Mouse (Mus musculus) cerebellum, adult 2 months (tissue): Measurements from ENCODE around the gene Hprt. TPM values are rescaled to one million over a fixed set of nuclear protein-coding genes. Genes with fewer than 3 reads are reported as not detected.
"Not testable (repeated sequence)": the region's sequence is repeated elsewhere in the genome, so short reads cannot be mapped to it uniquely, and the experiment has no call there.

Source experiments
- DNase-seq, 2 experiments: peaks; one replicate each; pipeline ENCODE4 v3.0.0; 2021
- H3K27ac ChIP-seq: fragments of 200-500 bp; 2 replicates; pipeline ENCODE4 v1.5.1; 2012; ENCODE audit warnings: low read length, control low read depth, inconsistent platforms; ENCODE audit not compliant: insufficient read depth
- H3K27me3 ChIP-seq: fragments of 200-500 bp; 2 replicates; pipeline ENCODE4 v1.6.1; 2012; ENCODE audit warnings: inconsistent platforms, mild to moderate bottlenecking, low read length, moderate library complexity; ENCODE audit not compliant: control insufficient read depth, insufficient read depth
- H3K4me1 ChIP-seq: fragments of 200-500 bp; 2 replicates; pipeline ENCODE4 v1.6.1; 2011; ENCODE audit warnings: low read length; ENCODE audit not compliant: control insufficient read depth, insufficient read depth
- H3K4me3 ChIP-seq: fragments of 200-500 bp; replicated peaks from 2 replicates; pipeline ENCODE3; 2011; ENCODE audit warnings: mild to moderate bottlenecking, low read depth, low read length, control low read depth; ENCODE audit not compliant: insufficient read depth
- CTCF ChIP-seq: fragments of 200-500 bp; IDR thresholded peaks from 2 replicates; pipeline ENCODE4 v1.5.1; 2011; ENCODE audit warnings: low read depth, mild to moderate bottlenecking, control low read depth, low read length, moderate library complexity, borderline replicate concordance; ENCODE audit not compliant: insufficient read depth
- POLR2A ChIP-seq: fragments of 200-500 bp; IDR thresholded peaks from 2 replicates; pipeline ENCODE4 v1.6.1; 2011; ENCODE audit warnings: low read length, control low read depth, borderline replicate concordance; ENCODE audit not compliant: insufficient read depth
- WGBS: fragments of 180-500 bp; shearing (Covaris S2); methylation state at CpG from one replicate; pipeline ENCODE4 v1.1.7; 2018; 5-methylcytosine and 5-hydroxymethylcytosine counted together
- polyA plus RNA-seq: library from polyadenylated mRNA; depleted of rRNA; stranded (reverse); fragments of >200 nt; gene quantifications from 2 replicates; pipeline ENCODE4 v1.2.3, GENCODE M21; 2012

The Hprt gene
- polyA plus RNA-seq, 1 experiment: 181 TPM

GRCm38 (mm10) chrX:52972129-52972528, 15.8 kb upstream of the Hprt start:
- WGBS: 86% methylated on average over 1 of the region's 1 CpGs
- no peak for TF ChIP-seq POLR2A
- TF ChIP-seq CTCF: no peak
- Histone ChIP-seq H3K4me1 (0 out of 2 replicates have a peak, but pooled peaks cover 2% of the 10 kb centered on the region), H3K4me3 (no peak overlapping the region), H3K27ac (no peak overlapping the region), H3K27me3 (no peaks in the 10 kb centered on the region)
- no peak for DNase-seq

GRCm38 (mm10) chrX:52972680-52973079, 15.3 kb upstream of the Hprt start:
- WGBS: 95% methylated on average over 1 of the region's 1 CpGs
- Histone ChIP-seq H3K27me3 (no peaks in the 10 kb centered on the region), H3K4me1 (0 out of 2 replicates have a peak, but pooled peaks cover 2% of the 10 kb centered on the region), H3K27ac (no peak overlapping the region), H3K4me3 (no peak overlapping the region)
- no peak for DNase-seq
- TF ChIP-seq CTCF: no peak
- TF ChIP-seq POLR2A: no peak

- H3K27ac ChIP-seq: no peak overlapping the region
- TF ChIP-seq CTCF (no peak), POLR2A (no peak)
- H3K4me1 ChIP-seq: no peaks in the 10 kb centered on the region
- no peak overlapping the region for H3K4me3 ChIP-seq
- DNase-seq: no peak
- WGBS: 62% methylated on average over 1 of the region's 1 CpGs
- no peaks in the 10 kb centered on the region for H3K27me3 ChIP-seq
These were observed 9.4 kb upstream of the Hprt start for GRCm38 (mm10) chrX:52978576-52978975.

- TF ChIP-seq POLR2A (no peak), CTCF (no peak)
- Histone ChIP-seq H3K27ac (no peak overlapping the region), H3K27me3 (no peaks in the 10 kb centered on the region), H3K4me3 (no peak overlapping the region), H3K4me1 (no peaks in the 10 kb centered on the region)
- 68% methylated on average over 3 of the region's 3 CpGs for WGBS
- no peak for DNase-seq
These were observed 6.6 kb upstream of the Hprt start for GRCm38 (mm10) chrX:52981378-52981777.

GRCm38 (mm10) chrX:52994726-52995125, 6.8 kb downstream of the Hprt start:
- 83% methylated on average over 5 of the region's 5 CpGs for WGBS
- not testable (repeated sequence) for H3K27me3 ChIP-seq

GRCm38 (mm10) chrX:53004887-53005286, 16.9 kb downstream of the Hprt start:
- 61% methylated on average over 4 of the region's 4 CpGs for WGBS
- not testable (repeated sequence) for H3K27me3 ChIP-seq, H3K4me1 ChIP-seq, H3K27ac ChIP-seq, DNase-seq, H3K4me3 ChIP-seq

More at GRCm38 (mm10) chrX:52994726-52995125, 6.8 kb downstream of the Hprt start:
- not testable (repeated sequence) for DNase-seq, H3K27ac ChIP-seq, H3K4me3 ChIP-seq, H3K4me1 ChIP-seq

GRCm38 (mm10) chrX:53006062-53006461, 18.1 kb downstream of the Hprt start:
- WGBS: 49% methylated on average over 3 of the region's 3 CpGs
- DNase-seq: peak in 1 of 2 experiments; percentile 38
- Histone ChIP-seq H3K27me3 (no peaks in the 10 kb centered on the region), H3K4me3 (no peak overlapping the region), H3K4me1 (no peaks in the 10 kb centered on the region), H3K27ac (no peak overlapping the region)
- TF ChIP-seq CTCF (no peak), POLR2A (no peak)

GRCm38 (mm10) chrX:53015549-53015948, 27.6 kb downstream of the Hprt start:
- DNase-seq: no peak
- Histone ChIP-seq H3K27ac (no peak overlapping the region), H3K4me1 (no peaks in the 10 kb centered on the region)

GRCm38 (mm10) chrX:53023021-53023420, 35.1 kb downstream of the Hprt start:
- no peak for TF ChIP-seq POLR2A
- no peak for TF ChIP-seq CTCF
- Histone ChIP-seq H3K4me1 (no peaks in the 10 kb centered on the region), H3K27me3 (no peaks in the 10 kb centered on the region), H3K4me3 (no peak overlapping the region), H3K27ac (no peak overlapping the region)
- whole genome bisulfite sequencing: 24% methylated on average over 2 of the region's 2 CpGs
- peak; percentile 51 to 80 for DNase-seq

More at GRCm38 (mm10) chrX:53015549-53015948, 27.6 kb downstream of the Hprt start:
- Histone ChIP-seq H3K4me3 (no peak overlapping the region), H3K27me3 (no peaks in the 10 kb centered on the region)
- TF ChIP-seq CTCF (no peak), POLR2A (no peak)

- H3K4me1 ChIP-seq, H3K27me3 ChIP-seq, DNase-seq, H3K27ac ChIP-seq, H3K4me3 ChIP-seq: not testable (repeated sequence)
- 29% methylated on average over 3 of the region's 3 CpGs for WGBS
These were observed 36.3 kb downstream of the Hprt start for GRCm38 (mm10) chrX:53024268-53024667.
